Mouse (Mus musculus) CD4-positive, CD25-positive, alpha-beta regulatory T cell, adult 2 months (primary cell): ENCODE results near the gene Klhl8.

Experiments
- DNase-seq: peaks from one replicate; pipeline ENCODE4 v3.0.0-alpha.2; 2012; ENCODE audit warnings: low read depth, low spot score

Klhl8 gene

GRCm38 (mm10) chr5:103846609-103847008 lies 64.5 kb downstream of the Klhl8 start:
- DNase-seq: no peak

- no peak for DNase-seq
Observed at GRCm38 (mm10) chr5:103846154-103846551, 64.9 kb downstream of the Klhl8 start.

GRCm38 (mm10) chr5:103845418-103846153 lies 65.5 kb downstream of the Klhl8 start:
- no peak for DNase-seq

- DNase-seq: peak; percentile 52
Observed at GRCm38 (mm10) chr5:103843938-103844337, 67.1 kb downstream of the Klhl8 start.

GRCm38 (mm10) chr5:103839265-103839626 lies 71.8 kb downstream of the Klhl8 start:
- DNase-seq: no peak

- DNase-seq: no peak
Observed at GRCm38 (mm10) chr5:103838550-103839264, 72.4 kb downstream of the Klhl8 start.

- no peak for DNase-seq
Observed at GRCm38 (mm10) chr5:103836148-103836784, 74.8 kb downstream of the Klhl8 start.

- no peak for DNase-seq
Observed at GRCm38 (mm10) chr5:103835471-103836147, 75.5 kb downstream of the Klhl8 start.

- no peak for DNase-seq
Observed at GRCm38 (mm10) chr5:103830886-103831285, 80.2 kb downstream of the Klhl8 start.

- DNase-seq: no peak
Observed at GRCm38 (mm10) chr5:103829158-103829557, 81.9 kb downstream of the Klhl8 start.

- DNase-seq: no peak
Observed at GRCm38 (mm10) chr5:103828729-103829128, 82.3 kb downstream of the Klhl8 start.

GRCm38 (mm10) chr5:103828304-103828703 lies 82.8 kb downstream of the Klhl8 start:
- DNase-seq: no peak

- DNase-seq: no peak
Observed at GRCm38 (mm10) chr5:103822949-103823348, 88.1 kb downstream of the Klhl8 start.

- DNase-seq: no peak
Observed at GRCm38 (mm10) chr5:103821500-103822298, 89.4 kb downstream of the Klhl8 start.

- DNase-seq: no peak
Observed at GRCm38 (mm10) chr5:103821062-103821461, 90.0 kb downstream of the Klhl8 start.

GRCm38 (mm10) chr5:103819674-103820073 lies 91.4 kb downstream of the Klhl8 start:
- DNase-seq: no peak

- DNase-seq: no peak
Observed at GRCm38 (mm10) chr5:103818602-103819001, 92.5 kb downstream of the Klhl8 start.

GRCm38 (mm10) chr5:103817754-103818153 lies 93.3 kb downstream of the Klhl8 start:
- peak; percentile 85 for DNase-seq

- DNase-seq: no peak
Observed at GRCm38 (mm10) chr5:103816718-103817117, 94.3 kb downstream of the Klhl8 start.

GRCm38 (mm10) chr5:103815249-103815617 lies 95.8 kb downstream of the Klhl8 start:
- DNase-seq: peak; percentile 18

GRCm38 (mm10) chr5:103814551-103815248 lies 96.4 kb downstream of the Klhl8 start:
- DNase-seq: no peak
